Mouse (Mus musculus): ENCODE measurements at regions not wholly inside any gene's neighbourhood (a gene's known extent, or its start where the extent isn't known, plus 50 kb on each side); places are given as distances from the start of the nearest gene placed in this dataset.

DNA sequence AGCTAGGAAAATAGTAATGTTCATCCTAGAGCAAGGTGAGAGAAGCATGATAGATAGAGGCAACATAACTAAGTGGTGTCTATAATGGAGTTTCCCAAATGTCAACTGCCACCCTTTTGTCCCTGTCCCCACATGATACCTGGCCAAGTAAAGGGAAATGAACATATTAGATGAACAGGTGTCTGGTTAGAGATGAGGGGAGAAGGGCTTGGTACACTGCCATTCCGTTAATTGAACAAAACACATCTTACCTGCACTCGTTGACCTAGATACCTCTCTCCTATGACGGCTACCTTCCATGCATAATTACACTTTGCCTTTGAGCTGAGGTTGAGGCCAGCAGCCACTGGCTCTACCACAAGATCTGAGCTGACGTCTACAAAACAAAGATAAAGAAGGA is 677.4 kb downstream of the Epm2a start:
- Histone ChIP-seq H3K27ac (ENCODE audit: low read length) (no peak overlapping the region), H3K27me3 (ENCODE audit: insufficient read depth, low read length) (no peaks in the 10 kb centered on the region), H3K4me3 (ENCODE audit: low read length) (no peak overlapping the region), H3K36me3 (ENCODE audit: insufficient read depth, low read length) (no peaks in the 10 kb centered on the region), H3K4me1 (ENCODE audit: insufficient read depth, low read length) (0 out of 2 replicates have a peak, but pooled peaks cover 3% of the 10 kb centered on the region), H3K9me3 (ENCODE audit: low read length) (no peaks in the 10 kb centered on the region), H3K9ac (replicated peaks; ENCODE audit: low read length) (no peak overlapping the region), H3K4me2 (replicated peaks; ENCODE audit: low read depth, low read length) (no peak overlapping the region)
- 91% methylated on average over 4 of the region's 4 CpGs for WGBS
- ATAC-seq (ENCODE audit: low FRiP score, low TSS enrichment), result no peak

- Histone ChIP-seq H3K27ac (ENCODE audit: low read length) (no peak overlapping the region), H3K4me3 (ENCODE audit: low read length) (no peak overlapping the region), H3K4me2 (replicated peaks; ENCODE audit: low read depth, low read length) (no peak overlapping the region), H3K9ac (replicated peaks; ENCODE audit: low read length) (no peak overlapping the region), H3K4me1 (ENCODE audit: insufficient read depth, low read length) (no peaks in the 10 kb centered on the region), H3K27me3 (ENCODE audit: insufficient read depth, low read length) (no peaks in the 10 kb centered on the region), H3K36me3 (ENCODE audit: insufficient read depth, low read length) (no peaks in the 10 kb centered on the region), H3K9me3 (ENCODE audit: low read length) (no peaks in the 10 kb centered on the region)
- no peak for ATAC-seq (ENCODE audit: low FRiP score, low TSS enrichment)
- 46% methylated on average over 1 of the region's 1 CpGs for WGBS
These were observed 692.0 kb downstream of the Epm2a start for GRCm38 (mm10) chr10:12035159-12035558.

- Histone ChIP-seq H3K4me2 (replicated peaks; ENCODE audit: low read depth, low read length) (no peak overlapping the region), H3K9ac (replicated peaks; ENCODE audit: low read length) (no peak overlapping the region), H3K4me1 (ENCODE audit: insufficient read depth, low read length) (no peaks in the 10 kb centered on the region), H3K27me3 (ENCODE audit: insufficient read depth, low read length) (no peaks in the 10 kb centered on the region), H3K27ac (ENCODE audit: low read length) (no peak overlapping the region), H3K4me3 (ENCODE audit: low read length) (no peak overlapping the region), H3K9me3 (ENCODE audit: low read length) (no peaks in the 10 kb centered on the region), H3K36me3 (ENCODE audit: insufficient read depth, low read length) (no peaks in the 10 kb centered on the region)
- no peak for ATAC-seq (ENCODE audit: low FRiP score, low TSS enrichment)
- 61% methylated on average over 2 of the region's 2 CpGs for WGBS
These were observed 702.7 kb downstream of the Epm2a start for GRCm38 (mm10) chr10:12045937-12046336.

DNA sequence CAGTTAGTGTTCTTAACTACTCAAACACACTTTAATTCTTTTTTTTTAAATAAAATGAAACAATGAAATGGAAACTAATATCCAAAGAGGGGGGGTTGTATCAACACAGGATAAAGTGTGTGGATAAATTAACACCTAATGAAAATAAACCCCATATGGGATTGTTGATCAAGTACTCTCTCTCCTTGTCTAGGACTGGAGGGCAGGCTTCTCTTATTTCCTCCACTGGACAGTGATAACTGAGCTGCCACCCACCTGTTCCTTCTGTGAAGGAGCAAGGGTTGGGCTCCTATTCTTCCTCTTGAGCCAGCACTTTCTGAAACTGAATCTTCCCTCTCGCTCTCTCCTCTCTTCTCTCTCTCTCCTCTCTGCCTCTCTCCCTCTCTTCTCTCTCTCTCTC is 716.5 kb downstream of the Epm2a start:
- Histone ChIP-seq H3K4me3 (ENCODE audit: low read length) (no peak overlapping the region), H3K27ac (ENCODE audit: low read length) (no peak overlapping the region), H3K4me2 (replicated peaks; ENCODE audit: low read depth, low read length) (no peak overlapping the region), H3K36me3 (ENCODE audit: insufficient read depth, low read length) (no peaks in the 10 kb centered on the region), H3K9ac (replicated peaks; ENCODE audit: low read length) (no peak overlapping the region), H3K27me3 (ENCODE audit: insufficient read depth, low read length) (no peaks in the 10 kb centered on the region), H3K4me1 (ENCODE audit: insufficient read depth, low read length) (no peaks in the 10 kb centered on the region), H3K9me3 (ENCODE audit: low read length) (peaks cover 3% of the 10 kb centered on the region; the same call in 1 of the 2 replicates)
- 55% methylated on average over 1 of the region's 1 CpGs for WGBS
- ATAC-seq (ENCODE audit: low FRiP score, low TSS enrichment), result peak; percentile 49; the same call in 1 of the 2 replicates

GRCm38 (mm10) chr10:12061069-12061861 is 718.1 kb downstream of the Epm2a start:
- ATAC-seq (ENCODE audit: low FRiP score, low TSS enrichment), result peak; percentile 63; the same call in 1 of the 2 replicates
- WGBS, result 67% methylated on average over 5 of the region's 5 CpGs
- H3K4me2 ChIP-seq (replicated peaks; ENCODE audit: low read depth, low read length), result no peak overlapping the region
- H3K27ac ChIP-seq (ENCODE audit: low read length), result no peak overlapping the region
- H3K36me3 ChIP-seq (ENCODE audit: insufficient read depth, low read length), result no peaks in the 10 kb centered on the region
- no peaks in the 10 kb centered on the region for H3K4me1 ChIP-seq (ENCODE audit: insufficient read depth, low read length)
- no peaks in the 10 kb centered on the region for H3K27me3 ChIP-seq (ENCODE audit: insufficient read depth, low read length)
- H3K9ac ChIP-seq (replicated peaks; ENCODE audit: low read length), result no peak overlapping the region
- H3K4me3 ChIP-seq (ENCODE audit: low read length), result no peak overlapping the region
- no peaks in the 10 kb centered on the region for H3K9me3 ChIP-seq (ENCODE audit: low read length)

DNA sequence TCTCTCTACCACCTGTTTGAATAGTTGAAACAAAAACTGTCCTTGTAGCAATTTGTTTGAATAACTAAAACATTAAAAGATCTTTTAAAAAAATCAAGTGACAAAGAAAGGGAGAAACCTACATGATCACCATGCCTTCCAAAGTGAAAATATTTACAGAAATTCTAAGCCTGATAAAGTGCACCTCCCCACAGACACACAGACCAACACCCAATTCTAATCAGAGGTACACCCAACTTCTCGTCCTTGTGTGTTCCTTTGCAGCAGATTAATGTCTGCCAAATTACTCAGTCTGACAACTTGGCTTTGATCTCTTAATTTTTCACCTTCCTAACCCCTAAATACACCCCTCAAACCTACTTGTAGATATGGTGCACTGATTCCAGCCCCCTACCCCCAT is 719.1 kb downstream of the Epm2a start:
- 50% methylated on average over 1 of the region's 1 CpGs for WGBS
- H3K27me3 ChIP-seq (ENCODE audit: insufficient read depth, low read length), result no peaks in the 10 kb centered on the region
- ATAC-seq (ENCODE audit: low FRiP score, low TSS enrichment), result no peak
- no peak overlapping the region for H3K9ac ChIP-seq (replicated peaks; ENCODE audit: low read length)
- no peak overlapping the region for H3K27ac ChIP-seq (ENCODE audit: low read length)
- no peak overlapping the region for H3K4me3 ChIP-seq (ENCODE audit: low read length)
- no peaks in the 10 kb centered on the region for H3K9me3 ChIP-seq (ENCODE audit: low read length)
- no peaks in the 10 kb centered on the region for H3K4me1 ChIP-seq (ENCODE audit: insufficient read depth, low read length)
- no peak overlapping the region for H3K4me2 ChIP-seq (replicated peaks; ENCODE audit: low read depth, low read length)
- no peaks in the 10 kb centered on the region for H3K36me3 ChIP-seq (ENCODE audit: insufficient read depth, low read length)

- ATAC-seq (ENCODE audit: low FRiP score, low TSS enrichment), result no peak
- Histone ChIP-seq H3K4me2 (replicated peaks; ENCODE audit: low read depth, low read length) (no peak overlapping the region), H3K4me3 (ENCODE audit: low read length) (no peak overlapping the region), H3K36me3 (ENCODE audit: insufficient read depth, low read length) (no peaks in the 10 kb centered on the region), H3K9ac (replicated peaks; ENCODE audit: low read length) (no peak overlapping the region), H3K27me3 (ENCODE audit: insufficient read depth, low read length) (no peaks in the 10 kb centered on the region), H3K9me3 (ENCODE audit: low read length) (no peaks in the 10 kb centered on the region), H3K4me1 (ENCODE audit: insufficient read depth, low read length) (no peaks in the 10 kb centered on the region), H3K27ac (ENCODE audit: low read length) (no peak overlapping the region)
- WGBS, result 94% methylated on average over 1 of the region's 1 CpGs
These were observed 740.8 kb downstream of the Epm2a start for GRCm38 (mm10) chr10:12083961-12084360.

- H3K9me3 ChIP-seq (ENCODE audit: low read length), result no peaks in the 10 kb centered on the region
- no peaks in the 10 kb centered on the region for H3K4me1 ChIP-seq (ENCODE audit: insufficient read depth, low read length)
- H3K9ac ChIP-seq (replicated peaks; ENCODE audit: low read length), result no peak overlapping the region
- no peaks in the 10 kb centered on the region for H3K27me3 ChIP-seq (ENCODE audit: insufficient read depth, low read length)
- no peak for ATAC-seq (ENCODE audit: low FRiP score, low TSS enrichment)
- H3K4me2 ChIP-seq (replicated peaks; ENCODE audit: low read depth, low read length), result no peak overlapping the region
- no peak overlapping the region for H3K27ac ChIP-seq (ENCODE audit: low read length)
- H3K4me3 ChIP-seq (ENCODE audit: low read length), result no peak overlapping the region
- WGBS, result 58% methylated on average over 1 of the region's 1 CpGs
- no peaks in the 10 kb centered on the region for H3K36me3 ChIP-seq (ENCODE audit: insufficient read depth, low read length)
These were observed 749.3 kb downstream of the Epm2a start for GRCm38 (mm10) chr10:12092521-12092920.

GRCm38 (mm10) chr10:12096678-12097077 is 753.5 kb downstream of the Epm2a start:
- Histone ChIP-seq H3K4me1 (ENCODE audit: insufficient read depth, low read length) (no peaks in the 10 kb centered on the region), H3K27ac (ENCODE audit: low read length) (no peak overlapping the region), H3K27me3 (ENCODE audit: insufficient read depth, low read length) (no peaks in the 10 kb centered on the region), H3K4me2 (replicated peaks; ENCODE audit: low read depth, low read length) (no peak overlapping the region), H3K9me3 (ENCODE audit: low read length) (no peaks in the 10 kb centered on the region), H3K9ac (replicated peaks; ENCODE audit: low read length) (no peak overlapping the region), H3K36me3 (ENCODE audit: insufficient read depth, low read length) (no peaks in the 10 kb centered on the region), H3K4me3 (ENCODE audit: low read length) (no peak overlapping the region)
- 79% methylated on average over 3 of the region's 3 CpGs for WGBS
- ATAC-seq (ENCODE audit: low FRiP score, low TSS enrichment), result no peak

DNA sequence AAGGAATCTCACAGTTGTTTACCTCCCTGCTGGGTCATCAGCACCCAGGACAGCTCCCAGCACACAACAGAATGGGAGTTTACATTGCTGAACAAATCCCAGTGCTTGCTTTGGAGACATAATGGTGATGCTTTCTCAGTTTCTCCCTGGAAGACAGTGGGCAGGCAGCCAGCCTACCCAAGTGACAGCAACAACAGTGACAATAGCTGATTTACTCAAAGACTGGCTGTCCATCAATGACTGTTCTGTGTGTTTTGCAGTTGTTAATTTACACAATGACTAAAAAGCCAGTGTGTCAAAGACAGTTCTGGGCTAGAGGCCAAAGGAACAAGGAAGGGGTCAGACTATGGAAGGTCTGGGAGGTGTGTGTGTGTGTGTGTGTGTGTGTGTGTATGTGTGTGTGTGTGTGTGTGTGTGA is 762.2 kb downstream of the Utrn start:
- Histone ChIP-seq H3K4me1 (ENCODE audit: insufficient read depth, low read length) (no peaks in the 10 kb centered on the region), H3K9ac (replicated peaks; ENCODE audit: low read length) (no peak overlapping the region), H3K27me3 (ENCODE audit: insufficient read depth, low read length) (no peaks in the 10 kb centered on the region), H3K9me3 (ENCODE audit: low read length) (no peaks in the 10 kb centered on the region), H3K4me3 (ENCODE audit: low read length) (no peak overlapping the region), H3K36me3 (ENCODE audit: insufficient read depth, low read length) (no peaks in the 10 kb centered on the region), H3K4me2 (replicated peaks; ENCODE audit: low read depth, low read length) (no peak overlapping the region), H3K27ac (ENCODE audit: low read length) (no peak overlapping the region)
- peak; percentile 61; the same call in 1 of the 2 replicates for ATAC-seq (ENCODE audit: low FRiP score, low TSS enrichment)

Measured in kidney, embryonic 16.5 days (tissue).